Mouse (Mus musculus) heart, postnatal 0 days (tissue): ENCODE measurements around the gene Ccnyl1. TPM values are rescaled to one million over a fixed set of nuclear protein-coding genes. Genes with fewer than 3 reads are reported as not detected.
"Not testable (repeated sequence)": the region's sequence is repeated elsewhere in the genome, so short reads cannot be mapped to it uniquely, and the experiment has no call there.

Experiments
- ATAC-seq: fragments of 200-750 bp; cut with Nextera tagmentation; 2 replicates; pipeline ENCODE4 v1.8.0; 2017; ENCODE audit warnings: low read depth, moderate number of reproducible peaks, moderate library complexity; ENCODE audit not compliant: insufficient read depth
- DNase-seq: peaks from one replicate; pipeline ENCODE4 v3.0.0-alpha.2; 2016; ENCODE audit warnings: low spot score
- H3K27ac ChIP-seq: fragments of 300-500 bp; sonication (generic); 2 replicates; pipeline ENCODE4 v1.5.1; 2014; ENCODE audit warnings: low read depth, mild to moderate bottlenecking
- H3K27me3 ChIP-seq: fragments of 300-500 bp; sonication (generic); 2 replicates; pipeline ENCODE4 v1.6.1; 2014; ENCODE audit warnings: low read length, mixed read lengths; ENCODE audit not compliant: control insufficient read depth, insufficient read depth
- H3K36me3 ChIP-seq: fragments of 300-500 bp; sonication (generic); replicated peaks from 2 replicates; pipeline ENCODE4 v1.6.1; 2014; ENCODE audit warnings: low read length, mixed read lengths; ENCODE audit not compliant: control insufficient read depth, insufficient read depth
- H3K4me1 ChIP-seq: fragments of 300-500 bp; sonication (generic); 2 replicates; pipeline ENCODE4 v1.6.1; 2014; ENCODE audit warnings: antibody characterized with exemption; ENCODE audit not compliant: control insufficient read depth, insufficient read depth
- H3K4me2 ChIP-seq: fragments of 300-500 bp; sonication (generic); 2 replicates; pipeline ENCODE4 v1.6.1; 2014; ENCODE audit warnings: low read depth, mild to moderate bottlenecking, low read length, moderate library complexity
- H3K4me3 ChIP-seq: fragments of 300-500 bp; sonication (generic); 2 replicates; pipeline ENCODE4 v1.5.1; 2014; ENCODE audit warnings: low read depth, low read length
- H3K9ac ChIP-seq: fragments of 300-500 bp; sonication (generic); replicated peaks from 2 replicates; pipeline ENCODE4 v1.6.1; 2014; ENCODE audit warnings: low read depth, low read length, mixed read lengths
- H3K9me3 ChIP-seq: fragments of 300-500 bp; sonication (generic); replicated peaks from 2 replicates; pipeline ENCODE4 v1.6.1; 2016; ENCODE audit warnings: low read length; ENCODE audit not compliant: control insufficient read depth
- CTCF ChIP-seq: IDR thresholded peaks from 2 replicates; pipeline ENCODE4 v1.5.1; 2016; ENCODE audit warnings: antibody characterized with exemption, control low read depth, low read depth
- EP300 ChIP-seq: IDR thresholded peaks from 2 replicates; pipeline ENCODE4 v1.6.1; 2016; ENCODE audit warnings: antibody characterized with exemption, low read depth
- WGBS: fragments of 180-500 bp; shearing (Covaris S2); extraction: QIAGEN DNeasy Blood & Tissue Kit; methylation state at CpG from one replicate; pipeline ENCODE4 v1.1.7; 2014; 5-methylcytosine and 5-hydroxymethylcytosine counted together
- polyA plus RNA-seq: library from polyadenylated mRNA; unstranded; fragments of >200 nt; fragmentation: Nextera tagmentation; extraction: Ambion mirVana; gene quantifications from 2 replicates; pipeline ENCODE4 v1.2.1, GENCODE M21; 2015
- total RNA-seq: library from RNA; depleted of rRNA; stranded (reverse); fragments of >200 nt; gene quantifications from 2 replicates; pipeline ENCODE4 v1.2.3, GENCODE M21; 2014; ENCODE audit warnings: low replicate concordance; rRNA removed

Gene Ccnyl1
- total RNA-seq (9.7 and 12.7 TPM in 2 replicates), polyA plus RNA-seq (2.5 and 3.4 TPM in 2 replicates)

- peak; percentile 98 for ATAC-seq
- Histone ChIP-seq H3K9ac (peak within 1 kb of the TSS; percentile 84), H3K4me3 (peak within 1 kb of the TSS; percentile 93), H3K9me3 (no peaks in the 10 kb centered on the region), H3K27me3 (no peaks in the 10 kb centered on the region), H3K27ac (peak within 1 kb of the TSS; percentile 90), H3K4me2 (peak within 1 kb of the TSS; percentile 94), H3K4me1 (peaks cover 11% of the 10 kb centered on the region; the same call in 1 of the 2 replicates), H3K36me3 (no peaks in the 10 kb centered on the region)
- TF ChIP-seq EP300 (no peak), CTCF (no peak)
- peak; percentile 98 for DNase-seq
- under 1% methylated on average over 58 of the region's 71 CpGs for whole genome bisulfite sequencing
These were observed at the start of gene Ccnyl1 for GRCm38 (mm10) chr1:64690213-64691013. TSS of gene Ccnyl1 (plus strand) at chr1:64690455.

DNA sequence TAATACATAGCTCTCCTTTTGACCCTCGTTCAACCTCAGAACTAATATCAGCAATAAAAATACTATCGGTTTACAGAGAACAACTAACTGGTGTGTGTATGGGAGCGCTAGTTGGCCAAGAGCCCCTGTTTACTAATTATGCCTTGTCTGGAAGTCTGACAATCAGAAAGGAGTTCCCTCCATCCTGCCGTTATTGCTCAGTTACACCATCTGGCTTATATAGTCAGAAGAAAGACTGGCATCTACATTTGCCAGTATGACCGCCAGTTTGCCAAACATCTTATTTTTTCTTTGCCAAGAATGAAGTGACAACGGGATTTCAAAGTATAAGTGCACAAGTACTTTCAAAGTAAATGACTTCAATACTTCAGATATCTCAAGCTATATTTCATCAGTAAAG lies 49.2 kb upstream of the Ccnyl1 start:
- TF ChIP-seq CTCF (no peak), EP300 (no peak)
- no peaks in the 10 kb centered on the region for H3K4me1 ChIP-seq
- H3K4me3 ChIP-seq: no peak overlapping the region
- 87% methylated on average over 6 of the region's 6 CpGs for WGBS
- H3K36me3 ChIP-seq: no peaks in the 10 kb centered on the region
- no peak overlapping the region for H3K9ac ChIP-seq
- H3K27me3 ChIP-seq: no peaks in the 10 kb centered on the region
- ATAC-seq (no peak), DNase-seq (no peak)
- H3K27ac ChIP-seq: no peak overlapping the region
- no peaks in the 10 kb centered on the region for H3K9me3 ChIP-seq
- H3K4me2 ChIP-seq: no peak overlapping the region

DNA sequence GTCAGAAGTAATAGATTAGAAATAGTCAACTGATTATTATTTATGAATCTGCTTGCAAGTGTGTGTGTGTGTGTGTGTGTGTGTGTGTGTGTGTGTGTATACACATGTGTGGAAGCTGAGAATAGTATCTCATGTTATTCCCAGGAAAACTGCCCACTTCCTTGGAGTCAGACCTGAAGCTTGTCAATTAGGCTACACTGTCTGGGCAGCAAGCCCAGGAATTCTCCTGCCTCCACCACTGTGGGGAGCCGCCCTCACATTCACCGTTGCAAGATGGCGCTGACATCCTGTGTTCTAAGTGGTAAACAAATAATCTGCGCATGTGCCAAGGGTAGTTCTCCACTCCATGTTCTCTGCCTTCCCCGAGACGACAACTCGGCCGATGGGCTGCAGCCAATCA lies 47.7 kb upstream of the Ccnyl1 start:
- H3K27ac ChIP-seq, DNase-seq, H3K9ac ChIP-seq, H3K27me3 ChIP-seq, H3K4me3 ChIP-seq, H3K4me2 ChIP-seq, H3K36me3 ChIP-seq, H3K9me3 ChIP-seq, H3K4me1 ChIP-seq, ATAC-seq: not testable (repeated sequence)
- 90% methylated on average over 8 of the region's 8 CpGs for whole genome bisulfite sequencing

GRCm38 (mm10) chr1:64644513-64644912 lies 45.7 kb upstream of the Ccnyl1 start:
- no peaks in the 10 kb centered on the region for H3K36me3 ChIP-seq
- TF ChIP-seq CTCF (no peak), EP300 (no peak)
- H3K9me3 ChIP-seq: no peaks in the 10 kb centered on the region
- DNase-seq (no peak), ATAC-seq (no peak)
- no peak overlapping the region for H3K4me3 ChIP-seq
- 84% methylated on average over 3 of the region's 3 CpGs for WGBS
- H3K9ac ChIP-seq: no peak overlapping the region
- no peak overlapping the region for H3K4me2 ChIP-seq
- no peak overlapping the region for H3K27ac ChIP-seq
- H3K27me3 ChIP-seq: no peaks in the 10 kb centered on the region
- H3K4me1 ChIP-seq: no peaks in the 10 kb centered on the region

DNA sequence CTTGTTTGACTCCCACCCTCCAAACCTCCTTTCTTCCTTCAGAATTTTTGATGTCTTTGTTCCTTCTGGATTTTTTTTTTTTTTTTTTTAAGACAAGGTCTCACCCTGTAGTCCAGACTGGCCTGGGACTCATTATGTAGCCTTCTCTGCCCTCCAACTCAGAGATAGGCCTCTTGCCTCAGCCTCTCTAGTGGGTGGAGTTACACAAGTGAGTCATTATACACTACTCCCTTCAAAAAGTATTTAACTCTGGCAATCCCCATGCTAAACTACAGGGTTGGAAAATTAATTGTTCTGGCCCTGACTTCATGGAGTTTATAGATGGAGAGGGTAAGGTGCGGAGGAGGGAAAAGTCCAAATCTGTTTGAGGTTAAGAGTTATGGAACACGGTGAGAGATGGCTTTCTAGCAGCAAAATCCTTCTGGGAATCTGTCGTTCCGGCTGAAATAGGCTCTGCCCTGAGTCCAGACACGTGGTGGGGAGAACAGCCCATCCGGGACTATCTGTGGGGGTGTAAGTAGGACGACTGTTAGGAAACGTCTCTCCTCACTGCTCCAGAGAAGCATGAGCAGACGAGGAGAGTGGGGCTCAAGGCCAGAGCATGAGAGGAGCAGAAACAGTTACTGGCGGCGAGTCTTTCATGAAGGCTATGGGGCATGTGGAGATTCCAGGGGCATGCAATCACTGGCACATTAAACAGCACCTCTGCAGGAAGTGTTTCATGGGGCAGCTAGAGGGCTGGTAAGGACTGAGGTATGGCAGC lies 40.7 kb upstream of the Ccnyl1 start:
- no peaks in the 10 kb centered on the region for H3K9me3 ChIP-seq
- no peak overlapping the region for H3K9ac ChIP-seq
- ATAC-seq (no peak; the same call in 1 of the 2 replicates), DNase-seq (no peak)
- H3K4me1 ChIP-seq: no peaks in the 10 kb centered on the region
- H3K36me3 ChIP-seq: no peaks in the 10 kb centered on the region
- no peak for TF ChIP-seq CTCF
- TF ChIP-seq EP300: no peak
- no peaks in the 10 kb centered on the region for H3K27me3 ChIP-seq
- H3K4me3 ChIP-seq: no peak overlapping the region
- no peak overlapping the region for H3K27ac ChIP-seq
- 60% methylated on average over 11 of the region's 11 CpGs for WGBS
- no peak overlapping the region for H3K4me2 ChIP-seq
